Mouse (Mus musculus) intestine, embryonic 14.5 days (tissue): ENCODE results near the gene Fbln1. TPM values are rescaled to one million over a fixed set of nuclear protein-coding genes. Genes with fewer than 3 reads are reported as not detected.

ENCODE experiments used
- ATAC-seq: fragments of 200-750 bp; cut with Nextera tagmentation; replicated peaks from 2 replicates; pipeline ENCODE4 v1.8.0; 2017; ENCODE audit warnings: low read depth, moderate number of reproducible peaks, moderate TSS enrichment, moderate library complexity; ENCODE audit not compliant: low FRiP score, low TSS enrichment
- DNase-seq: peaks from one replicate; pipeline ENCODE4 v3.0.0-alpha.2; 2018; ENCODE audit warnings: low spot score
- H3K27ac ChIP-seq: fragments of 300-500 bp; sonication (generic); 2 replicates; pipeline ENCODE4 v1.5.1; 2014; ENCODE audit warnings: low read depth, mild to moderate bottlenecking, control low read depth
- H3K27me3 ChIP-seq: fragments of 300-500 bp; sonication (generic); replicated peaks from 2 replicates; pipeline ENCODE4 v1.6.1; 2014; ENCODE audit warnings: low read length, control low read depth; ENCODE audit not compliant: control insufficient read depth, insufficient read depth
- H3K36me3 ChIP-seq: fragments of 300-500 bp; sonication (generic); 2 replicates; pipeline ENCODE4 v1.6.1; 2014; ENCODE audit warnings: low read length, control low read depth; ENCODE audit not compliant: control insufficient read depth, insufficient read depth
- H3K4me1 ChIP-seq: fragments of 300-500 bp; sonication (generic); replicated peaks from 2 replicates; pipeline ENCODE4 v1.6.1; 2014; ENCODE audit warnings: low read length, control low read depth, mixed read lengths; ENCODE audit not compliant: control insufficient read depth, insufficient read depth
- H3K4me2 ChIP-seq: fragments of 300-500 bp; sonication (generic); 2 replicates; pipeline ENCODE4 v1.6.1; 2014; ENCODE audit warnings: low read length
- H3K4me3 ChIP-seq: fragments of 300-500 bp; sonication (generic); 2 replicates; pipeline ENCODE4 v1.5.1; 2014; ENCODE audit warnings: low read depth, low read length, control low read depth, mixed read lengths
- H3K9ac ChIP-seq: fragments of 300-500 bp; sonication (generic); 2 replicates; pipeline ENCODE4 v1.6.1; 2014; ENCODE audit warnings: mild to moderate bottlenecking, low read length
- H3K9me3 ChIP-seq: fragments of 300-500 bp; sonication (generic); 2 replicates; pipeline ENCODE4 v1.6.1; 2016; ENCODE audit warnings: low read length, control low read depth; ENCODE audit not compliant: control insufficient read depth
- WGBS: fragments of 180-500 bp; shearing (Covaris S2); extraction: QIAGEN DNeasy Blood & Tissue Kit; methylation state at CpG from one replicate; pipeline ENCODE4 v1.1.7; 2014; 5-methylcytosine and 5-hydroxymethylcytosine counted together
- polyA plus RNA-seq: library from polyadenylated mRNA; unstranded; fragments of >200 nt; fragmentation: Nextera tagmentation; extraction: Ambion mirVana; gene quantifications from 2 replicates; pipeline ENCODE4 v1.2.1, GENCODE M21; 2014

Fbln1 gene
- polyA plus RNA-seq, 1 experiment from 2014 or later, result 236 TPM

DNA sequence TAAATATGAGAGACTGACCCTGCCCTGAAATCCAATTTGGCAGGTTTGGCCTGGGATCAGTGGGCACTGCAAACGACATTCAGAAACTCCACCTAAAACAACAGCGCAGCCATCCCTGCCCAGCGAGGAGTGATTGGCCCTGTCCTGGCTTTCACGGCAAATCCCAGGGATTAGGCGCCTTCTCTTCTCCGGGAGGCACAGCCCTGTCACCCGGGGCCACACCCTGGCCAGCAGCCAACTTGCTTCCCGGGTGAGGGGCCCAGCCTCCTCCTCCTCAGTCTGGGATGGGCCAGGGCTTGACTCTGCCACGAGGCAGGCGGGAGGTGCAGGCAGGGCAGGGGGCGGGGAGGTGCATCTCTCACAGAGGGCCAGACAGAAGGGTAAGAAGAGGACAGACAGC, 67.2 kb downstream of the Fbln1 start:
- Histone ChIP-seq H3K4me2 (no peak overlapping the region), H3K4me1 (0 out of 2 replicates have a peak, but pooled peaks cover 9% of the 10 kb centered on the region), H3K9ac (no peak overlapping the region), H3K36me3 (peaks cover 3% of the 10 kb centered on the region; the same call in 1 of the 2 replicates), H3K4me3 (no peak overlapping the region), H3K27ac (no peak overlapping the region), H3K27me3 (no peaks in the 10 kb centered on the region), H3K9me3 (no peaks in the 10 kb centered on the region)
- DNase-seq (no peak), ATAC-seq (0 out of 2 replicates have a peak, but pooled peaks have one; percentile 48)
- WGBS, result 26% methylated on average over 11 of the region's 11 CpGs

GRCm38 (mm10) chr15:85277221-85277620, 71.5 kb downstream of the Fbln1 start:
- Histone ChIP-seq H3K4me3 (no peak overlapping the region), H3K4me1 (0 out of 2 replicates have a peak, but pooled peaks cover 9% of the 10 kb centered on the region), H3K9ac (no peak overlapping the region), H3K27me3 (no peaks in the 10 kb centered on the region), H3K4me2 (no peak overlapping the region), H3K36me3 (peaks cover 3% of the 10 kb centered on the region; the same call in 1 of the 2 replicates), H3K27ac (no peak overlapping the region), H3K9me3 (no peaks in the 10 kb centered on the region)
- WGBS, result 81% methylated on average over 8 of the region's 8 CpGs
- ATAC-seq (no peak), DNase-seq (no peak)

DNA sequence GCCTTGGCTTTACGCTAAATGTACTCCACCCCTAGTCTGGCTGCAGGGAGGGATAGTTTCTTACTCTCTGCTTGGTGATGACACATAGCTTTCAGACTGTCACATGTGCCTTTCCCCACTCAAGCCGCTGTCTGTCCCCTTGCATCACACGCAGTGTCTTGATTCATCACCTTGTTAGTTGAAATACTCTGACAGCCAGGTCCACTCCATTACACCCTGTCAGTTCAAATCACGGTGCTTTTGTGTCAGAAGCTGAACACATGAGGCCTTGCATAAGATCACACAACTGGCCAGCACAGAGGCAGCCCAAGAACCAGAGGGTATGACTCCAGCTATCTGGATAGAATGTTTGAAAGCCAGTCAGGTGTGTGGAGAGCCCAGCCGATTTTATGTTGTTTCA, 73.2 kb downstream of the Fbln1 start:
- WGBS, result 93% methylated on average over 5 of the region's 5 CpGs
- H3K4me2 ChIP-seq, result no peak overlapping the region
- no peak overlapping the region for H3K4me3 ChIP-seq
- ATAC-seq, result no peak
- no peak for DNase-seq
- no peak overlapping the region for H3K9ac ChIP-seq
- H3K4me1 ChIP-seq, result no peaks in the 10 kb centered on the region
- no peaks in the 10 kb centered on the region for H3K9me3 ChIP-seq
- H3K27ac ChIP-seq, result no peak overlapping the region
- no peaks in the 10 kb centered on the region for H3K27me3 ChIP-seq
- H3K36me3 ChIP-seq, result no peaks in the 10 kb centered on the region

GRCm38 (mm10) chr15:85282021-85282420, 76.3 kb downstream of the Fbln1 start:
- no peak for DNase-seq
- 82% methylated on average over 5 of the region's 5 CpGs for WGBS

GRCm38 (mm10) chr15:85284651-85285050, 78.9 kb downstream of the Fbln1 start:
- ATAC-seq (no peak), DNase-seq (no peak)
- WGBS, result 84% methylated on average over 6 of the region's 6 CpGs
- Histone ChIP-seq H3K4me3 (no peak overlapping the region), H3K4me2 (no peak overlapping the region), H3K9me3 (no peaks in the 10 kb centered on the region), H3K4me1 (no peaks in the 10 kb centered on the region), H3K27ac (no peak overlapping the region), H3K36me3 (no peaks in the 10 kb centered on the region), H3K27me3 (no peaks in the 10 kb centered on the region), H3K9ac (no peak overlapping the region)

More at GRCm38 (mm10) chr15:85282021-85282420, 76.3 kb downstream of the Fbln1 start:
- no peak overlapping the region for H3K9ac ChIP-seq
- H3K4me3 ChIP-seq, result no peak overlapping the region
- no peak for ATAC-seq
- no peaks in the 10 kb centered on the region for H3K36me3 ChIP-seq
- H3K27me3 ChIP-seq, result no peaks in the 10 kb centered on the region
- H3K4me1 ChIP-seq, result no peaks in the 10 kb centered on the region
- H3K4me2 ChIP-seq, result no peak overlapping the region
- H3K27ac ChIP-seq, result no peak overlapping the region
- no peaks in the 10 kb centered on the region for H3K9me3 ChIP-seq

DNA sequence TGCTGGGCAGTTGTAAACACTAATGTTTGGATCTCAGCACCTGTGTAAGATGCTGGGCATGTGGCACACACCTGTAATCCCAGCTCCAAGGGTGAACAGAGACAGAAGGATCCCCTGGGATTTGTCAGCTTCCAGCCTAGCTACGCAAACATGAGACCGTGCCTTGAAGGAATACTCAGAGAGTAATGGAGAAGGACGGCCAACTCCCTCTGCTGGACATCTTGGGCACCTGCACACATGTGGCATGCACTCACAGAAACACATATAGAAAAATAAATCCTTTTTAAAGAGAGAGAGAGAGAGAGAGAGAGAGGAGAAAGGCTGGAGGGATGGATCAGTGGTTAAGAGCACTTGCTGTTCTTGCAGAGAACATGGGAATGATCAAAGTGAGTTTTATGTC, 88.9 kb downstream of the Fbln1 start:
- WGBS, result 84% methylated on average over 3 of the region's 3 CpGs
- Histone ChIP-seq H3K27ac (no peak overlapping the region), H3K27me3 (no peaks in the 10 kb centered on the region), H3K36me3 (no peaks in the 10 kb centered on the region), H3K4me2 (no peak overlapping the region), H3K9me3 (no peaks in the 10 kb centered on the region), H3K4me3 (no peak overlapping the region), H3K9ac (no peak overlapping the region), H3K4me1 (peaks cover 22% of the 10 kb centered on the region)
- no peak for ATAC-seq
- no peak for DNase-seq

- WGBS, result 55% methylated on average over 8 of the region's 8 CpGs
- Histone ChIP-seq H3K4me1 (peaks cover 22% of the 10 kb centered on the region), H3K36me3 (no peaks in the 10 kb centered on the region), H3K4me2 (no peak overlapping the region), H3K9me3 (no peaks in the 10 kb centered on the region), H3K27me3 (no peaks in the 10 kb centered on the region), H3K4me3 (no peak overlapping the region), H3K9ac (no peak overlapping the region), H3K27ac (no peak overlapping the region)
- DNase-seq (no peak), ATAC-seq (no peak)
These were observed 89.8 kb downstream of the Fbln1 start for GRCm38 (mm10) chr15:85295544-85295943.

DNA sequence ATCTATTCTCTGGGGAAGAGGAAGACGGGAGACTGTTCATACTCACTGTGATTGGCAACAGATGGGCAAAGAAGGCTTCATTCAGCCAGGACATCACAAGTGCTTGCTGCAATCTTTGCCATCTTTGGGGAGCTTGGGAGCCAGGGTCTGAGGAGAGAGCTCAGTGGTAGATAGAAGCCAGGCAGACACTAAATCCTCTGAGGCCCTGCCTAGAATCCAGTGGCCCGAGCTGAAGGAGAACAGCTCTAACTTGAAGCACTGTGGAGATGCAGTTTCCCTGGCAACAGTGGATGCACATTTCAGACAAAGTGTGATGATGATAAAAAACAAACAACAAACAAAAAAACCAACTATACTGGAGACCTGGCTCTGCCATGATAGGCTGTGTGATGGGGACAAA, 90.2 kb downstream of the Fbln1 start:
- Histone ChIP-seq H3K9ac (no peak overlapping the region), H3K27ac (no peak overlapping the region), H3K36me3 (no peaks in the 10 kb centered on the region), H3K4me3 (no peak overlapping the region), H3K27me3 (no peaks in the 10 kb centered on the region), H3K4me2 (no peak overlapping the region), H3K4me1 (peaks cover 22% of the 10 kb centered on the region), H3K9me3 (no peaks in the 10 kb centered on the region)
- DNase-seq, result no peak
- 49% methylated on average over 2 of the region's 2 CpGs for WGBS
- no peak for ATAC-seq

DNA sequence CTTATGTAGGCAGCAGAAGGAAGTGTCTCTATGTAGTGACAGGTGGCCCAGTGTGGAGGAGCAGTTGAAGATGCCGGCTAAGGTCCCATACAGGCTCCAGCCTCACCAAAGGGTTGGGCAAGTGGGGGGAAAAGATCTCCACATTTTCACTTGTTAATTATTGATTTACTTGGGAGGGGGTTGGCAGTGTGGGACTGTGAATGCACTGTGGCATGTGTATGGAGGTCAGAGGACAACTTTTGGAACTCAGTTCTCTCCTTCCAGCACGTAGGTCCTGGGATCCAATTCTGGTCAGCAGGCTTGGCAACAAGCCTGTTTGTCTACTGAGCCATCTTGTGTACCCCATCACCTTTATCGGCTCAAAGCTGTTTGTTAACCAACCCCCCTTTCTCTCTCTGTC, 90.8 kb downstream of the Fbln1 start:
- Histone ChIP-seq H3K9ac (no peak overlapping the region), H3K27me3 (no peaks in the 10 kb centered on the region), H3K4me2 (no peak overlapping the region), H3K9me3 (no peaks in the 10 kb centered on the region), H3K4me1 (peaks cover 22% of the 10 kb centered on the region), H3K4me3 (no peak overlapping the region), H3K27ac (no peak overlapping the region), H3K36me3 (no peaks in the 10 kb centered on the region)
- ATAC-seq (no peak), DNase-seq (no peak)
- 69% methylated on average over 3 of the region's 3 CpGs for WGBS
